Mouse (Mus musculus) right cerebral cortex, adult 2 months (tissue): ENCODE data around the gene Nomo1.

ENCODE experiments used
- DNase-seq, 2 experiments: peaks; one replicate each; pipeline ENCODE4 v3.0.0; 2021 to 2022; ENCODE audit warnings: low spot score in 2 of 2

Gene Nomo1

DNA sequence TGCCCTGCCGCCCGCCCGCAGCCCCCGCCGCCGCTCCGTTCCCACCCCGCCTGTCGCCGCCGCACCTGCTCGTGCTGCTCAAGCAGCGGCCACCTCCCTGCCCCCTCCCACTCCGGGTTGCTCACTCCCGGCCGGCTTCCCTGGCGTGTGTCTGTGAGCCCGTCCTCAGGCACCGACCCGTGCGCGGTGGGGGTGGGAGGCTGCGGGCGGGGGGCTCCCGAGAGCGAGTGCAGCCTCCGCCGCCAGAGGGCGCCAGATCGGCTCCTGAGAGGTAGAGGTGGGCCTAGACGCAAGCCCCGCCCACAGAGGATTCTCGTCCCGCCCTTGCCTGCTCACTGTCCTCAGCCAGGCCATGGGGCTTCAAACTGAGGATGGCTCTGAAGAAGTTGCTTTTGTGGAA is 67.1 kb downstream of the Nomo1 start, which contains the start of gene Kcnj11:
Gene Kcnj11, minus strand, starts transcription at position 202 of the 400 bp plus-strand sequence.
- DNase-seq, result peak; percentile 76 to 79

DNA sequence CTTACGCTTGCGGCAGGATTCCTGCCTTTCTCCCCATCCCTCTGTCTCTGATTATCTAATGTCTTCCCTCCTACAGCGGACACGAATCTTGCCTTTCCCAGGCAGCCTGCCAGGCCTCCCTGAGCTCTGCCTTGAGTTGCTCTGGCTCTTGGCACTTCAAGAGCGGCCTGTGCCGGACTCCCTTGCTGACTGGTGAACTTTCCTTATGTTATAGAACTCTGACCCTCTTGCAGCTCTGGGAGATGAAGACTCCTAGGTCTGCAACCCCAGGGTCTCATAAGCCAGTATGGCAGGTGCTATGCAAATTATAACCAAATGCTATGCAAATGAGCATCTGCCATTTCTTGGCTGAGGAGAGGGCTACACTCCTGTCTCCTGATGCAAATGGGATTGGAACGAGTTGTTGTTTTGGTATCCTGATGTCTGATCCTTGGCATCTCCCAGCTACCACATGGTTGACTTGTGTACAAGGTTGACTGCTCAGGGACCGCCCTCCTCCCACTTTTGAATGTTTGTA is 69.6 kb downstream of the Nomo1 start:
- peak; percentile 66 to 73 for DNase-seq

DNA sequence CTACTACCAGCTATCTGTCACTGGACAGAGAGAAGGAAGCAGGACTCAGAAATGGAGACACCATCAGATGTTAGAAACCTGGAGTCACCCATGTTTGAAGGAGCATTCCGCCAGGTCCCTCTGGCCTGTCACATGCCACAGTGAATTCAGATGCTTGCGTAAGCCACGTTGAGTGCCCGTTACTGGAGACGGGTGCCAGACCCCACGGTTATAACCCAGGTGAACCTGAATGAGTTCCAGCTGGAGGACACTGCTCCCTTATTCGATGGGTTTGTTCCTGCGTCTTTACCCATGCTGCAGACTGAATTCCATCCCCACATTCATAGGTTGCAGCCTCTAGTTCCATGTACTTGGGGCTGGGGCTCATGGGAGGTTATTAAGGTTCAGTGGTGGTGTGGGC is 70.3 kb downstream of the Nomo1 start:
- no peak for DNase-seq

DNA sequence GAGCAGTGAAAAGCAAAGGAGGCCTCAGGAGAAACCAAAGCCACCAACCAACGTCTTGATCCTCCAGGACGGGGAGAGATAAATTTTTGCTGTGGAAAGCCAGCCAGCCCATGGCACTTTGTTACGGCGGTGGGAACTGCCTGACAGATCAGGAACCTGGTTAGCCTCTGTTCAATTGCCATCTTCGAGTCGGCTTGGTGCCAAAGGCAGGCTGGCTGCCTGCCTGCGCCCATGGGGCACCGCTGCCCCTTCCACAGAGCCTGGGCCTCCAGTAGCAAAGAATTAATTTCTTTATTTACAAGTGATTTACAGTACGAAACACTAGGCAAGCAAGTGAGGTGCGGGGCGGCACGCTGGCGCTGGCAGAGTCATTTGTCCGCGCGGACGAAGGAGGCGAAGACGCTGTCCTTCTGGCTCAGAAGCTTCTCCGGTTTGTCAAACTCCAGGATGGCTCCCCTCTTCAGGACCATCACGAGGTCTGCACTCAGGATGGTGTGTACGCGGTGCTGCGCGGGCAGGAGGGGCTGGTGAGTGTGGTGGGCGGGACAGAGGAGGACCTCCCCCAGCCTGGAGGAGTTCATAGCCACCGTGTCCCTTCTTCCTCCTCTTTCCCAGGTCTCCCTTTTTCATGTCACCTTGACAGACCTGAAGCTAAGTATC is 70.9 kb downstream of the Nomo1 start:
- no peak for DNase-seq

DNA sequence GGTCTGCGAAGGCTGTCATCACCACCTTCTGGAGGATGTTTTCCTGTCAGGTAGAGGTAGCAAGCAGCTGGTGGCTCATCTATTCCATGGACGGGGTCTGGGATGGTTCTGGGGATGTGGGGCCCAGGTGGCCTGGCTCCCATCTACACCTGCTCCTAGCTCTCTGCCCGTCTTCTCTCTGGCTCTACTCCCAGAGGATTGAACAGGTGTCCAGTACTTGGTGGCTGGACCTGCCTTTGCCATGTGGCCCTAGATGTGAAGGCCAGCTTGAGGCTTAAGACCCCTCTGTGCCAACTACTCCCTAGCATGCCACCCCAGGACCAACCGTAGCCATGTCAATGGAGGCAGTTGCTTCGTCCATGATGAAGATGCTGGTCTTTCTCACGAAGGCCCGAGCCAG is 72.0 kb downstream of the Nomo1 start:
- DNase-seq, result no peak

DNA sequence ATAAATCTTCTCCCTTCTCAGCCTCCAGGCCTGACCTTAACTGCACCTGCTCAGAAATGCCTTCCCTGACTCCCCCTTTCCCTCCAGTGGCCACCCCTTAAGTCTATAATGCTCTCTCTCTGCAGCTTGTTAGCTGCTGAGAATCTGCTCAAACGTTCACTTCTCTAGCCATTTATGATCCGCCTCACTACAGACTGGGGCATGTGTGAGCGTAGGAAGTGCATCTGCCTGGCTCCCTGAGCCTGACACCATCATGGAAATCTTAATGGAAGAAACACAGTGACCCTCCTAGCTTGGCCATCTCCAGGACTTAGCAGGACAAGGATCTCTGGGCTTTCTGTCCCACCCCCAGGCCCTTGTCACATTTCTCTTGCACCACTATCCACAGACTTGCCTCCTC is 76.6 kb downstream of the Nomo1 start:
- no peak for DNase-seq

DNA sequence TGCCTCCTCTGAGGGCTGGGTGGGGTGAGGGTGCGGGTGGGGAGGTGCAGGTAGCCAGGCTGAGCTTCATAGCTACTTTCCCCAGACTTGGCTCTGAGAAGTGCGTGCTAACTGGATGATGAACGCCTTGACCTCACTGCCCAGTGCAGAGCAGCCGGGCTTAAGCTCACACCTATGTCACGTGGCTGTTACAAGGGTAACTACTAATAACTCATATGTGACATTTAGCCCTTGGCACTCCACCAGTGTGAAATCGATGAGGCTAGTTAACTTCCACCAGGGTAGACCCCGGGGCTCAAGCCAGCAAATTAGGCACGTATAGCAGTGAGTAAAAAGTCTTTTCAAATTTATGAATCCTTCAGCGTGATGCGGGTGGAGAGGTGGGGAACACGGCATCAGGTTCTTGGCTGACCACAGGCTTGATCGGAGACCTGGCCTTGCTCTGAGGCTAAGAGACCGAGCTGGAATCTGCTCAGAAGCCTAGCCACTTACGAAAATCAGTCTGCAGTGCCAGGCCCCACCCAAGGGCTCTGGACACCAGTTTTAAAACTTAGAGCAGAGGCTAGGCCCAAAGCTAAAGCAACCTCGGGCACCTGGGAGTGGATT is 77.8 kb downstream of the Nomo1 start:
- DNase-seq, result no peak

DNA sequence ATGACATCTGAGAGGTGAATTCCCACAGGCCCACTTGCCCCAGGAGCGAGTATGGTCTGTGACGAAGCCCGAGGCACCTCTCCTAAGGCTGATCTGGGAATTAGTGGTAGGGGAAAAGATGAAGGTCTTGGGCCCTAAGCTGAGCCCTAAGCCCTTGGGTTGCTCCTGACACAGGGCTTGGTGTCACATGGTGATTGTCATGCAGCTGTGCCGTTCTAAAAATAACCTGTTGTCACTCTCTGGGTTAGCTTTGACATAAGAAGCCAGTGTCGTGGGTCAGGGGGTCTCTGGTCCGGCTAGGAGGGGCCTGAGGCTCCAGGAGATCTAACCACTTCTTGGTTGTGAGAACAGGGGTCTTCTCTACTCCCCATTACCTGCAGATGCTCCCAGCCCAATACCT is 78.4 kb downstream of the Nomo1 start:
- DNase-seq, result no peak

DNA sequence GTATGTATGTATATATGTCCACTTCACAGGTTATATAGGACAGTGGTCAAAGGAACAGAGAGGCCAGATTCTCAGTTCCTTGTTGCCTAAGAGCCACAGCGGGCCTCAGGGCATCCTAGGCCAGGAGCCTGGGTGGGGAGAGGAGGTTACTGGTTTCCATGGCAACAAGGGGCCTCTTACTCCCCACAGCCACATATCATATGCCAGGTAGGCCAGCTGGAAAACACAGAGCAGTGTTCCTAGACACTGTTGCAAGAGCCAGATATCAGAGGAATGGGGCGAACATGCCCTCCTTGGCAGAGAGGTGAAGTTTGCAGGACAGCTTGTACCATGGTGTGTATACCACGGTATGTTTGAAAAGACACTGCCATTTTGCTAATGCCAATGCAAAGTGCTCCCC is 79.9 kb downstream of the Nomo1 start:
- DNase-seq, result no peak

DNA sequence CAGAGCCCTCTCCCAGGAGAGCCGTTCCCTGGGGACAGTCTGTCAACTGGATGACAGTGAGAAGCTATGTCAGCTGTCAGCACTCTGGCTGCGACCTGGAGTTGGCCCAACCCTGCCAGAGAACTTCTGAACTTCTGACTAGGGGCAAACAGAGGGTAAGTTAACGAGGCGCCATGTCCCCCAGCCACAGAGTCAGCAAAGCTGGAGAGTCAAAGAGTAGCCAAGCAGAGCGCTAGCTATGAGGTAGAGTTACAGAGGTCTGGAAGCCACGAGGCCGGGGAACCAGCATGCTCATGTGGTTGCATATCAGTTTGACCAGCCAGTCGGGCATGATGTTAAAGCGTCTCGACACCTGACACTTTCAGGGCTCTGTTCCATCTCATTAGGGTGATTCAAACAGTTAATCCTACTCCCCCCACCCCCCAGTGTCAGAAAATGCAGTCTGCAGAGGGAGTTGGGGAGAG is 82.7 kb downstream of the Nomo1 start:
- no peak for DNase-seq

DNA sequence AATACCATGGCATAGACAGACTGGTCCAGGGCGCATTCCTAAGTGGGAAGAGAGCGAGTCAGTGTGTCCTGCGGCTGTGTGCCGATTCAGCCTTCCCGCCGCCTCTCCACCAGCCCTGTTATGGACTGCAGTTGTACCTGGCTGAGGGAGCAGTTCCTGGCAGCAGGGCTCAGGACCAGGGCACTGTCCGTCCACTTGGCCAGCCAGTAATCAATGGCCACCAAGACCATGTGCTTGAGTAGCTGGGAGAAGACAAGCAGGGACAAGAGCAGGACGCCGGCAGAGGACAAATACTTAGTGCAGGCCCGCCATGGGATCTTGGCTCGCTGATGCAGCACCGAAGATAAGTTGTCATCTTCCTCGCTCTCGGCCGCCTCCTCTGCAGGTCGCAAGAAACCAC is 83.5 kb downstream of the Nomo1 start:
- no peak for DNase-seq

DNA sequence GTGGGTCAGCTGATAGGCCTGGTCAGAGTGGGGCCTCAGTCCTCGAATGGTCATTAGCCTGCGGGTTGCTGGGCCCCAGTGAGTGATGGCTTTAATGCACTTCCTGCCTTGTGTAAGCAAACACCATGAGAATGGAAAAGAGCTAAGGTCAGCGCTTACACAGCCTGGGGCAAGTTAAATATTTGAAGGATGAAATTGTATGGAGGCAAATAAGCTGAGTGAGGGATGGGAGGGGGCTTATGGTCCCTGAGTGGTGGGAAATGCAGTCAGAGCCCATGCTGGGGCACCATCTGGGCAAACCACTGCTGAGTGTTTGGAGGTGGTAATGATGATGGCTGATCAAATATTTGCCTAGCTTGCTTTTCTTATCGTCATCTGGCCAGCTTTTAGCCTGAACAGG is 89.5 kb downstream of the Nomo1 start:
- no peak for DNase-seq

DNA sequence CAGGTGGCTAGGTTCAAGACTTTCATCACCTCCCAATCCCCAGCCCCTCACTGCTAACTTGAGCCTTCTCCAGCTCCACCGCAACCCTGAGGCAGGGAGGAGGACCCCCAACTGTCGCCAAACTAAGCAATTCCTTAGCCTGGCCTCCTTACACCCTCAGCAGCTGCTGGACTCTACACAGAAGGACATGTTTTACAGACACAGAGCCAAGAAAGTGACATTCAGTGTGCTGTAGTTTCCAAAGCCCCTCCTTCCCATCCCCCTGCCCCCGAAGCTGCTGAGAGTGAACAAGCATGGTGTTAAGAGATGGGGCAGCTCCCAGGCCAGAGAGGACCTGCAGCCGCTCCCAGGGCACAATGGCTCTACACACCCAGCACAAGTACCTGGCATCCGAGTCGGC is 91.0 kb downstream of the Nomo1 start:
- DNase-seq, result no peak

DNA sequence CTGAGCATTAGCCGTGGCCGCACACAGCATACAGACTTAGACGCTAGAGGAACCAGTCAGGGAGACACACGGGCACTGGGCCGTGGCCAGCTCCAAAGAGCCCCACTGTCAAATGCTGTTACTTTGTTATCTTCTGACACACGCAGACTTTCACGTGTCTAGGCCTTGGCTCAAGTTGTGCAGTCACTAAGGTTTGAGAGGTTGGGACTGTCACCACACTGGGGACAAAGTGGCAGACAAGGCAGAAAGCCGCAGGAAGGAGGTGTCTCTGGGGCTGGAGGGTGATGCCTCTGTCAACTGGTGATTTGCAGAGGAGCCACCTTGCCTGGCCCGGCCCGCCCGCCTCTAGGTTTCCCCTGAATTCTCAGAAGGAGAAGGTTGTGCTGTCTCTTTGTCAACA is 91.8 kb downstream of the Nomo1 start:
- no peak for DNase-seq

DNA sequence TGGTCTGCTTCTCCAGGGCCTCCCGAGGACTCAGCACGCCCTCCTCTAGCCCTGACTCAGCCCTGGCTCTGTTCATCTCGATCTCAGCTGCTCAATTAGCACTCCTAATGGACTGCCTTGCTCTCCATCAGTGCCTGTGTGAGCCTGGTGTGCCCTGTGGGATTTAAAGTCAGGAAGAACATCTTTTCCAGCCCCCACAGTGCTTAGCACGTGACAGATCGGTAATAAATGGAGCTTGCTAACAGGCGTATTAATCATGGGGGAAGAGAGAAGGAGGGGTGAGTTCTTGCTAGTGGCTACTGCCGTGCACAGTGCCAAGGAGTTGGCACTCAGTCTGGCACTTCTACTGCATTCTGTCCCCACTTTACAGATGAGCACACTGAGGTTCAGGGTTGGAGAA is 94.7 kb downstream of the Nomo1 start:
- DNase-seq, result no peak

DNA sequence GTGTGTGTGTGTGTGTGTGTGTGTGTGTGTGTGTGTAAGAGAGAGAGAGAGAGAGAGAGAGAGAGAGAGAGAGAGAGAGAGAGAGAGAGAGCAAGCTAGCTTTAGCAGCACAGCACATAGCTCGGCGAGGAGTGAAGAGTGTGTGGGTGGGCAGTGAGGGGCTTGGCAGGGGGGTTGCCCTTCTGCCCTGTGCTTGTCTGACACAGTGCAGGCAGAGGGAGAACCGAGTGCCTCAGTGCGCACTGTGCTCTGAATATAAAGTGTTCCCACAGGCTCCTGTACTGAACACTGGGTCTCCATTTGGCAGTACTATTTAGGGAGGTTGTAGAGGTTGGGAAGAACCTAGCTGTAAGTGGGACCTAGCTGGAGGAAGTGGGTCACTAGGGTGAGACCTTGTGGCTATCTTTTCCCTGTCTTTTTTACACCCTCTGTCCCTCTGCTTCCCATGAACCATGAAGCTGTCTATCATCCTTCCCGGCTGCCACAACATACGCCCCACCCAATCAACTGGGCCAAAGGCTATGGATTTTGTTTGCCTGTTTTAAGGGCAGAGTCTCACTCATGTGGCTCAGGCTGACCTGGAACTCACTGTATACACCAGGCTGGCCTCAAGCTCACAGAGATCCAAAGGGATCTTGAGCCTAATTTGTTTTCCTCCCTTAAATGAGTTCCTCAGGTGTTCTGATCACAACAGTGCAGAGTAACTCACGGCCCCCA is 96.1 kb downstream of the Nomo1 start:
- DNase-seq, result no peak

DNA sequence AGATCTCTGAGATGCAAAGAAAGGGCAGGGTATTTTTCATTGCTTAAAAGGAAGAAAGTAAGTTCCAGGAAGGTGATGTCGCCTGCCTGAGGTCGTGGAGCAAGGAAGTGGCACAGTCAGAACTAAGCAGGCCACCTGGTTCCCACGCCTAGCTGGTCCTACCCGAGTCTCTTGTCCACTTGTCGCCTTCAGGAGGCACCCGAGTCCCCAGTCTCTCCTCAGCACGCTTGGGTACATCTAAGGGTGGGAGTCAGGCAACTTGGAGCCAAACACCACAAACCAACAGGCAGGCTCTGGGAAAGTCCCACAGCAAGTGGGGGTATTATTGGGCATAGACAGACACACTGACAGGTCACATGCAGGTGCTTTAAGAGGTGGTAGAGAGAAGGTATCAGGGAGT is 97.2 kb downstream of the Nomo1 start:
- no peak for DNase-seq

DNA sequence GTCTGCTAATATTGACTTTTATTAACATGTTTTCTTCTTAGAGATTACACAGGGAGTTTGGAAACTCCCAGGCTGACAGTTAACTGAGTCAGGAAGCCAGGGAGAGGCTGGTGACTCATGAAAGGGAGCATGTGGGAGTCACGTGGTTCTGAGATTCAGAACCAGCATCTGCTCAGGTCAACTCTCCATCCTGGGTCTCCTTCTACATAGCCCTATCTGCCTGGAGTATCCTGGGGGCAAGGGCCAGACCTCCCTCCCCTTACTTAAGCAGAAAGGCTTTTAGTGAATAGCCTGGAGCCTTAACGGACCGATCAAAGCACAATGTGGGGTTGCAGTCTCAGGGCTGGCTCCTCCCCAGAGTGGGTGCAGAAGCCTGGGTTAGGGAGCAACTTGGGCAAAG is 97.8 kb downstream of the Nomo1 start:
- DNase-seq, result peak; percentile 40 to 70

DNA sequence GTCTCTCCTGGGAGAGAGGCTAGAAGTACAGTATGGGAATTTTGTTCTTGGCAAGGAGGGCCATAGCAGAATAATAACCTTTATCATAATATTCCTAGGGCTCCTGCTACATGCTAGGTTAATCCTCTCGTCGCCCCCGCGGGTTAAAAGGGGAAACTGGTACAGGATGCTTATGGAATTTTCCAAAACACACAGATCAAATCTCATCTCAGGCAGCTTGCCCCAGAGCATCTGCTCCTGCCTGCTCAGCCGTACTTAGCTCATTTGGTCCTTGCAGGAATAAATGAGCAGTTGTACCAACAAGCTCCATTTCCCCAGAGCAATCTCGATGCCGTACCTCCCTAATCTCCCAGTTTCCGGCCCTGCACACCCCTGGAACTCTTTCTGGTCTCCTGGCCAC is 98.3 kb downstream of the Nomo1 start:
- peak; percentile 36 to 59 for DNase-seq

DNA sequence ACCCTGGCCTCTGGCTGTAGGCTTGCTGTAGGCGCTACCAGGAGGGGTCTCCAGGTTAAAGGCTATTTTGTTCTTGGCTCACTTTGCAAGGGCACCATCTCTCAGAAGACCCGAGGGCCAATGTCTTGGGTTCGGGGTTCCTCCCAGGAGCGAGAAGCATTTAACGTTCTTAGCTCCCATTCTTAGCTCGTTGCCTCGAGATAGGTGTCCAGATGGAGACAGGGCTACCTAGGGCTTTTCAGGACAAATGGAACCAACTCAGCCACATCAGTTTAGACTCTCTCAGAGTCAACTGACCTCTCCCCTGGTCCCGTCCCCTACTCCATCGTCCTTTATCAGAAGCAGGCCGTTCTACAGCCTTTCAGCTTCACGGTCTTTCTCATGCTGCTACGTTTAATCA is 98.7 kb downstream of the Nomo1 start:
- DNase-seq, result no peak
